Mouse (Mus musculus) heart, embryonic 10.5 days (tissue): ENCODE measurements around the gene Olfr721-ps1. TPM values are rescaled to one million over a fixed set of nuclear protein-coding genes. Genes with fewer than 3 reads are reported as not detected.

Source experiments
- DNase-seq: peaks from one replicate; pipeline ENCODE4 v3.0.0-alpha.2; 2017; ENCODE audit warnings: low spot score
- H3K27ac ChIP-seq: fragments of 300-500 bp; sonication (generic); 2 replicates; pipeline ENCODE4 v1.5.1; 2016; ENCODE audit warnings: mild to moderate bottlenecking
- H3K27me3 ChIP-seq: fragments of 300-500 bp; sonication (generic); 2 replicates; pipeline ENCODE4 v1.6.1; 2016; ENCODE audit warnings: mild to moderate bottlenecking; ENCODE audit not compliant: poor library complexity, insufficient read depth, severe bottlenecking
- H3K36me3 ChIP-seq: fragments of 300-500 bp; sonication (generic); 2 replicates; pipeline ENCODE4 v1.6.1; 2016; ENCODE audit warnings: mild to moderate bottlenecking, moderate library complexity
- H3K4me1 ChIP-seq: fragments of 300-500 bp; sonication (generic); 2 replicates; pipeline ENCODE4 v1.6.1; 2016; ENCODE audit warnings: mild to moderate bottlenecking
- H3K4me3 ChIP-seq: fragments of 300-500 bp; sonication (generic); 2 replicates; pipeline ENCODE4 v1.5.1; 2016; ENCODE audit warnings: mild to moderate bottlenecking, moderate library complexity
- H3K9me3 ChIP-seq: fragments of 300-500 bp; sonication (generic); 2 replicates; pipeline ENCODE4 v1.6.1; 2016; ENCODE audit warnings: mild to moderate bottlenecking, moderate library complexity
- WGBS: fragments of 180-500 bp; shearing (Covaris S2); methylation state at CpG from one replicate; pipeline ENCODE4 v1.1.7; 2016; 5-methylcytosine and 5-hydroxymethylcytosine counted together
- polyA plus RNA-seq: library from polyadenylated mRNA; unstranded; fragments of >200 nt; fragmentation: Nextera tagmentation; extraction: Ambion mirVana; gene quantifications from 2 replicates; pipeline ENCODE4 v1.2.1, GENCODE M21; 2016

Gene Olfr721-ps1
- polyA plus RNA-seq: not detected in 2 replicates

GRCm38 (mm10) chr14:14400998-14401397 lies at the start of gene Olfr721-ps1:
TSS of gene Olfr721-ps1 (plus strand) at chr14:14401298.
- no peaks in the 10 kb centered on the region for H3K27me3 ChIP-seq
- no peaks in the 10 kb centered on the region for H3K9me3 ChIP-seq
- no peaks in the 10 kb centered on the region for H3K36me3 ChIP-seq
- no peaks in the 10 kb centered on the region for H3K4me1 ChIP-seq
- H3K27ac ChIP-seq: no peak within 1 kb of the TSS
- H3K4me3 ChIP-seq: no peak within 1 kb of the TSS
- 73% methylated on average over 2 of the region's 2 CpGs for WGBS
- DNase-seq: no peak

GRCm38 (mm10) chr14:14351721-14352590 lies 49.1 kb upstream of the Olfr721-ps1 start:
- no peak overlapping the region for H3K4me3 ChIP-seq
- 93% methylated on average over 9 of the region's 9 CpGs for WGBS
- no peak overlapping the region for H3K27ac ChIP-seq
- H3K27me3 ChIP-seq: no peaks in the 10 kb centered on the region
- no peaks in the 10 kb centered on the region for H3K4me1 ChIP-seq
- DNase-seq: no peak
- H3K36me3 ChIP-seq: peaks cover 55% of the 10 kb centered on the region
- peaks cover 69% of the 10 kb centered on the region for H3K9me3 ChIP-seq

DNA sequence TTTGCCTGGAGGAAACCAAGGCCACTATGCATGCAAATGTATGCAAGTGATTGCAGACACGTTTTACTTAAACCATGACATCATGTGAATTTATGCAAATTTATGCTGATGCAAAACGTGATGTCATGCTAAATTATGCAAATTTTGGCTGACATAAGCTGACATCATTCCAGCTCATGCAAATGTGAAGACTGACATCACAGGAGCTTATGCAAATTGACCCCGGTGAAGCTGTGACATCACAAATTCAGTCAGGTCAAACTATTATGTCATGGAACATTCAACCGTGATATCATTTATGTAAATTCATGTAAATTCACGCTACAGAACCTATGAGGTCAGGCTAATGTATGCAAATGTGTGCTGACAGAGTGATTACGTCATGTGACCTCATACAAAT lies 48.5 kb upstream of the Olfr721-ps1 start:
- Histone ChIP-seq H3K36me3 (peaks cover 51% of the 10 kb centered on the region), H3K27ac (no peak overlapping the region), H3K27me3 (no peaks in the 10 kb centered on the region), H3K4me3 (no peak overlapping the region), H3K4me1 (no peaks in the 10 kb centered on the region), H3K9me3 (peaks cover 62% of the 10 kb centered on the region)
- whole genome bisulfite sequencing: 82% methylated on average over 6 of the region's 6 CpGs
- DNase-seq: no peak

GRCm38 (mm10) chr14:14353081-14353732 lies 47.9 kb upstream of the Olfr721-ps1 start:
- no peak overlapping the region for H3K27ac ChIP-seq
- H3K9me3 ChIP-seq: peaks cover 59% of the 10 kb centered on the region
- DNase-seq: no peak
- H3K4me1 ChIP-seq: no peaks in the 10 kb centered on the region
- no peak overlapping the region for H3K4me3 ChIP-seq
- WGBS: 90% methylated on average over 7 of the region's 7 CpGs
- peaks cover 45% of the 10 kb centered on the region for H3K36me3 ChIP-seq
- no peaks in the 10 kb centered on the region for H3K27me3 ChIP-seq

DNA sequence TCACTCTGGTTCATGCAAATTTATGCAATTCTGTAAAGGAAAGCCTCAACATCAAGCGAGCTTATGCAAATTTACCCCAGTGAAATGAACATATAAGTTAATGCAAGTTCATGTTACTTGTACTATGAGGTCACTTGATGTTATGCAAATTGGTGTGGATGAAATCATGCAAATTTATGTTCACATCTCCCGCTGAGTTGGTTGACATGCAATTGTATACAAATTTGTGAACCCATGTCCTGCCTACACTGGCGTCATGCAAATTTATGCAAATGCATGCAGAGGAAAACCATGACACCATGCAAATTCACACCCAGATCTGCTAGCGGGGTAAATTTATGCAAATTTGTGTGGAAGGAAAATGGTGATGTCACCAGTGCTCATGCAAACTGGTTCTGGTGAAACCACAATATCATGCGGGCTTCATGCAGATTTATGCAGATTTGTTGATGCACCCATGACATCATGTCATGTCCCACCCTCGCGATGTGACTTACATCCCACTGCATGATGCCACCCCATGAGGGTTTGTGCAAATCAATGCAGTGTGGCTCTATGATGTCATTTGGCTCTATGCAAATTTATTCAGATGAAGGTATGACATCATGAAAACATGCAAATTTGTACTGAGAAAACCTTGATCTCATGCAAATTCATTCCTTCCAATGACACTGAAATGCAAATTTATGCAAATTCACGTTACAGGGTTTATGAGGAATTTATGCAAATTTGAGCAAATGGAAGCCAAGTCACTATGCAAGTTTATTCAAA lies 47.2 kb upstream of the Olfr721-ps1 start:
- Histone ChIP-seq H3K9me3 (peaks cover 54% of the 10 kb centered on the region), H3K4me1 (no peaks in the 10 kb centered on the region), H3K36me3 (peaks cover 41% of the 10 kb centered on the region), H3K27me3 (no peaks in the 10 kb centered on the region), H3K27ac (no peak overlapping the region), H3K4me3 (no peak overlapping the region)
- 88% methylated on average over 8 of the region's 8 CpGs for WGBS
- DNase-seq: no peak

DNA sequence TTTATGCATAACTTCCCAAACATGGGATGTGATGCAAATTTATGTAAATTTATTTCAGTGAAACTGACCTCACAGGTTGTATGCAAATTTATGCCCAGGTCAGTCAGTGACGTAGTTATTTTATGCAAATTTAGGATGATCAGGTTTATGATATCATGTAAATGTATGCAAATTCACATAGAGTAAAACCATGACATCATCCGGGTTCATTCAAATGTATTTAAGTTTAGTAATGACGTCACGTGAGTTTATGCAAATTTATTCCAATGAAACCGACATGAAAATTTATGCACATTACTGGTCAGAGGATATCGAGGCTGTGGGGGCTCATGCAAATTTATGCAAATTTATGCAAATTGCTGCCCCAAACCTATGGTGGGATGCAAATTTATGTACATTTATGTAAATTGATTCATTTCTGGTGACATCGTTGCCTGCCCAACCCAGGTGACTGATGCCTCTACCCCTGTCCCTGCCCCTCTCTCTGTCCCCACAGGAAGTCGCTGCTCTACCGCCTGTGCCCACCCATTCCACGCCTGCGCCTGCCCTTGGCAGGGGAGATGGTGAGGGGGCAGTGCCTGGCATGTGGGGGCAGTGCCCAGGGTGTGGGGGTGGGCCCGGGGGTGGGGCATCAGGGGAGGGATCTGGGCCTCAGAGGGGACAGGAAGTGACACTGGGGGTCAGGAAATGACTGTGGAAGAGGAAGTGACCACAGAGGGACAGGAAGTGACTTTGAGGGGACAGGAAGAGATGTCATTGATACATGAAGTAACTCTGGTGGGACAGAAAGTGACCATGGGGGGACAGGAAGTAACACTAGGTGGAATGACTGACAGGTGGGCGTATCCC lies 46.4 kb upstream of the Olfr721-ps1 start:
- 94% methylated on average over 13 of the region's 13 CpGs for WGBS
- Histone ChIP-seq H3K4me3 (no peak overlapping the region; the same call in 1 of the 2 replicates), H3K36me3 (peaks cover 33% of the 10 kb centered on the region), H3K27ac (no peak overlapping the region), H3K4me1 (no peaks in the 10 kb centered on the region), H3K27me3 (no peaks in the 10 kb centered on the region), H3K9me3 (peaks cover 46% of the 10 kb centered on the region)
- DNase-seq: no peak

GRCm38 (mm10) chr14:14355360-14355646 lies 45.8 kb upstream of the Olfr721-ps1 start:
- Histone ChIP-seq H3K27me3 (no peaks in the 10 kb centered on the region), H3K4me3 (no peak overlapping the region), H3K27ac (no peak overlapping the region), H3K36me3 (peaks cover 27% of the 10 kb centered on the region), H3K4me1 (no peaks in the 10 kb centered on the region), H3K9me3 (peaks cover 41% of the 10 kb centered on the region)
- WGBS: 93% methylated on average over 8 of the region's 8 CpGs
- DNase-seq: peak; percentile 73

GRCm38 (mm10) chr14:14395535-14395934 lies 5.6 kb upstream of the Olfr721-ps1 start:
- no peak overlapping the region for H3K27ac ChIP-seq
- no peaks in the 10 kb centered on the region for H3K4me1 ChIP-seq
- DNase-seq: no peak
- no peaks in the 10 kb centered on the region for H3K36me3 ChIP-seq
- no peaks in the 10 kb centered on the region for H3K27me3 ChIP-seq
- H3K4me3 ChIP-seq: no peak overlapping the region
- H3K9me3 ChIP-seq: no peaks in the 10 kb centered on the region
- WGBS: 83% methylated on average over 1 of the region's 1 CpGs

- Histone ChIP-seq H3K36me3 (no peaks in the 10 kb centered on the region), H3K4me1 (no peaks in the 10 kb centered on the region), H3K4me3 (no peak overlapping the region), H3K27ac (no peak overlapping the region), H3K9me3 (no peaks in the 10 kb centered on the region), H3K27me3 (no peaks in the 10 kb centered on the region)
- 71% methylated on average over 3 of the region's 3 CpGs for WGBS
- no peak for DNase-seq
These were observed 35.1 kb downstream of the Olfr721-ps1 start for GRCm38 (mm10) chr14:14436078-14436658.

Other genes starting within 250 kb of the Olfr721-ps1 start
- gene Olfr720, start 214.5 kb upstream of the Olfr721-ps1 start, polyA plus RNA-seq: not detected in 2 replicates
- gene Olfr31, start 78.5 kb upstream of the Olfr721-ps1 start, polyA plus RNA-seq: not detected in 2 replicates
- 5.0 and 5.3 TPM in 2 replicates for gene Il3ra, start 55.0 kb upstream of the Olfr721-ps1 start, polyA plus RNA-seq